In the genomic region with DNA sequence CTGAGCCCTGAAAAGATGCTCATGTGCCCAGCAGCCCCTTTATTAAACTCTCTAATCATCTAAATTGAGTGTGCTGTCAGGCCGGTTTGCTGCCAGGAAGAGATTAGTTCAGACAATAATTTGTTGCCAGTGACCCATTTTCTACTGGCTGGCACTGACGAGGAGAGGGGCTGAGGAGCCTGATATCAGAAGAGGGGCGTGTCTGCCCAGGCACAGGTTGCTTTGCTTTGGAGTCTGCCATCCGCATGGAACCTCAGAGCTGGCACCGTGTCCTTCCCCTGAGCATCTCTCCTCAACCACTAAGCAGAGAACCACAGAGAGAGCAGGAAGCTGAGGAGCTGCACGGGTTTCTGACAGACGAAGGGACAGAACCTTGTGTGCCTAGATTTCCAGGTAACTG, we compare ENCODE assay signal across 15 mouse cellular contexts.
"Had no signal": no experiment of that assay in that cellular context is flagged by ENCODE, and none has a peak within 500 bp of the region (broad histone marks: within the 10 kb centered on the region; RNA-seq: fewer than 3 reads in every experiment).

No protein-coding gene starts in this region.

- H3K27ac ChIP-seq: kidney, embryonic 15.5 days; limb, embryonic 15.5 days; liver, embryonic 12.5 days; midbrain, embryonic 10.5 days had no signal

- H3K9me3 ChIP-seq: kidney, embryonic 15.5 days; limb, embryonic 15.5 days; liver, embryonic 12.5 days; midbrain, embryonic 10.5 days had no signal

- H3K4me3 ChIP-seq: kidney, embryonic 15.5 days; limb, embryonic 15.5 days; liver, embryonic 12.5 days; midbrain, embryonic 10.5 days had no signal

- H3K4me2 ChIP-seq: kidney, embryonic 15.5 days; limb, embryonic 15.5 days; liver, embryonic 12.5 days; lung, embryonic 14.5 days had no signal

- H3K36me3 ChIP-seq: kidney, embryonic 15.5 days; limb, embryonic 15.5 days; liver, embryonic 12.5 days; midbrain, embryonic 10.5 days had no signal

- H3K4me1 ChIP-seq: kidney, embryonic 15.5 days; limb, embryonic 15.5 days had no signal

- DNase-seq: kidney, adult 2 months; kidney, postnatal 14 days; layer of hippocampus, adult 9-11 months; layer of hippocampus, postnatal 36 days; lung, embryonic 14.5 days; lung, postnatal 14 days; right cerebral cortex, postnatal 4 days; spleen, adult 18-20 months; thymus, adult 18-20 months; thymus, postnatal 14 days had no signal

- ATAC-seq: liver, embryonic 12.5 days; midbrain, embryonic 16.5 days had no signal

- H3K27me3 ChIP-seq: kidney, embryonic 15.5 days; limb, embryonic 15.5 days; liver, embryonic 12.5 days had no signal

- H3K9ac ChIP-seq: kidney, embryonic 15.5 days; limb, embryonic 15.5 days; liver, embryonic 12.5 days; lung, embryonic 14.5 days had no signal
